Mouse (Mus musculus): ENCODE results near the gene Flot1.

Gene Flot1

GRCm38 (mm10) chr17:35810900-35811648, 12.0 kb upstream of the Flot1 start:
- no peak for DNase-seq (ENCODE audit: low spot score)

- no peak for DNase-seq (ENCODE audit: low spot score)
Measured at GRCm38 (mm10) chr17:35812307-35812706, 10.7 kb upstream of the Flot1 start.

GRCm38 (mm10) chr17:35812736-35813135, 10.3 kb upstream of the Flot1 start:
- DNase-seq (ENCODE audit: low spot score): no peak

- DNase-seq (ENCODE audit: low spot score): peak; percentile 85
Measured at GRCm38 (mm10) chr17:35813245-35813647, 9.8 kb upstream of the Flot1 start.

- DNase-seq (ENCODE audit: low spot score): no peak
Measured at GRCm38 (mm10) chr17:35813653-35814052, 9.4 kb upstream of the Flot1 start.

- no peak for DNase-seq (ENCODE audit: low spot score)
Measured at GRCm38 (mm10) chr17:35814678-35815077, 8.4 kb upstream of the Flot1 start.

GRCm38 (mm10) chr17:35815836-35816235, 7.2 kb upstream of the Flot1 start:
- DNase-seq (ENCODE audit: low spot score): no peak

- no peak for DNase-seq (ENCODE audit: low spot score)
Measured at GRCm38 (mm10) chr17:35816686-35817085, 6.3 kb upstream of the Flot1 start.

GRCm38 (mm10) chr17:35817226-35817625, 5.8 kb upstream of the Flot1 start:
- DNase-seq (ENCODE audit: low spot score): no peak

GRCm38 (mm10) chr17:35820111-35820510, 2.9 kb upstream of the Flot1 start:
- no peak for DNase-seq (ENCODE audit: low spot score)

- DNase-seq (ENCODE audit: low spot score): peak; percentile 65
Measured at GRCm38 (mm10) chr17:35821439-35822430, 1.3 kb upstream of the Flot1 start, which contains the start of gene Ier3. Ier3 (plus strand) TSS chr17:35821684.

GRCm38 (mm10) chr17:35822564-35822963, 466 bp upstream of the Flot1 start:
- DNase-seq (ENCODE audit: low spot score): no peak

- no peak for DNase-seq (ENCODE audit: low spot score)
Measured at GRCm38 (mm10) chr17:35824402-35824801, 1.4 kb downstream of the Flot1 start.

- DNase-seq (ENCODE audit: low spot score): no peak
Measured at GRCm38 (mm10) chr17:35825109-35825850, 2.2 kb downstream of the Flot1 start.

- peak; percentile 79 for DNase-seq (ENCODE audit: low spot score)
Measured at GRCm38 (mm10) chr17:35829737-35830136, 6.7 kb downstream of the Flot1 start.

- no peak for DNase-seq (ENCODE audit: low spot score)
Measured at GRCm38 (mm10) chr17:35832400-35833238, 9.6 kb downstream of the Flot1 start.

- no peak for DNase-seq (ENCODE audit: low spot score)
Measured at GRCm38 (mm10) chr17:35833239-35833751, 10.3 kb downstream of the Flot1 start.

GRCm38 (mm10) chr17:35833894-35834293, 10.9 kb downstream of the Flot1 start:
- DNase-seq (ENCODE audit: low spot score): no peak

GRCm38 (mm10) chr17:35834696-35835422, 11.8 kb downstream of the Flot1 start:
- no peak for DNase-seq (ENCODE audit: low spot score)

- DNase-seq (ENCODE audit: low spot score): no peak
Measured at GRCm38 (mm10) chr17:35835424-35836140, 12.6 kb downstream of the Flot1 start.
